Mouse (Mus musculus) intestine, embryonic 15.5 days (tissue): ENCODE measurements at regions not wholly inside any gene's neighbourhood (a gene's known extent, or its start where the extent isn't known, plus 50 kb on each side); places are given as distances from the start of the nearest gene placed in this dataset.

Experiments
- ATAC-seq: fragments of 200-750 bp; cut with Nextera tagmentation; 2 replicates; pipeline ENCODE4 v1.8.0; 2017; ENCODE audit warnings: moderate TSS enrichment, moderate library complexity
- H3K27ac ChIP-seq: fragments of 300-500 bp; sonication (generic); 2 replicates; pipeline ENCODE4 v1.5.1; 2015; ENCODE audit warnings: mild to moderate bottlenecking, inconsistent platforms
- H3K27me3 ChIP-seq: fragments of 300-500 bp; sonication (generic); replicated peaks from 2 replicates; pipeline ENCODE4 v1.6.1; 2015; ENCODE audit warnings: inconsistent platforms
- H3K36me3 ChIP-seq: fragments of 300-500 bp; sonication (generic); 2 replicates; pipeline ENCODE4 v1.6.1; 2015; ENCODE audit warnings: inconsistent platforms
- H3K4me1 ChIP-seq: fragments of 300-500 bp; sonication (generic); replicated peaks from 2 replicates; pipeline ENCODE4 v1.6.1; 2015; ENCODE audit warnings: inconsistent platforms
- H3K4me2 ChIP-seq: fragments of 300-500 bp; sonication (generic); replicated peaks from 2 replicates; pipeline ENCODE4 v1.6.1; 2015; ENCODE audit warnings: mild to moderate bottlenecking, inconsistent platforms
- H3K4me3 ChIP-seq: fragments of 300-500 bp; sonication (generic); replicated peaks from 2 replicates; pipeline ENCODE4 v1.5.1; 2015; ENCODE audit warnings: inconsistent platforms
- H3K9ac ChIP-seq: fragments of 300-500 bp; sonication (generic); 2 replicates; pipeline ENCODE4 v1.6.1; 2015; ENCODE audit warnings: inconsistent platforms
- H3K9me3 ChIP-seq: fragments of 300-500 bp; sonication (generic); 2 replicates; pipeline ENCODE4 v1.6.1; 2016; ENCODE audit warnings: inconsistent platforms
- WGBS: fragments of 180-500 bp; shearing (Covaris S2); methylation state at CpG from one replicate; pipeline ENCODE4 v1.1.7; 2015; 5-methylcytosine and 5-hydroxymethylcytosine counted together

DNA sequence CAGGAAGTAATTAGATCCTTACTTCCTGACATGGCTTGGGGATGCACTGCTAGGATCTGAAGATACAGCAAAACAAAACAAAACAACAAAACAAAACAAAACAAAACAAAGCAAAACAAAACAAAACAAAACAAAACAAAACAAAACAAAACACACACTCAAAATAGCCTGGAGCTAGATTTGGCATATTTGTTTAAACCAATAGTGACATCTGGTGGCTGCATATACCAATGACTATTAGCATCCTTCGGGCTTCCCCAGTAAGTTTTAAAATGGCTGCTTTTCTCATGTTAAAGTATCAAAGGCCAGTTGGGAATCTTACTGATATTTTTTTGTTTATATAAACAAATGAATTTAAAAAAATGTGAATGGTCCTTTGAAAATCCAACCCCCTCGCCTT, 52.9 kb upstream of the Ica1 start:
- Histone ChIP-seq H3K9me3 (no peaks in the 10 kb centered on the region), H3K36me3 (no peaks in the 10 kb centered on the region), H3K9ac (no peak overlapping the region), H3K27ac (no peak overlapping the region), H3K4me3 (no peak overlapping the region), H3K27me3 (no peaks in the 10 kb centered on the region), H3K4me2 (no peak overlapping the region), H3K4me1 (no peaks in the 10 kb centered on the region)
- 35% methylated on average over 2 of the region's 2 CpGs for WGBS
- ATAC-seq: 0 out of 2 replicates have a peak, but pooled peaks have one; percentile 49

DNA sequence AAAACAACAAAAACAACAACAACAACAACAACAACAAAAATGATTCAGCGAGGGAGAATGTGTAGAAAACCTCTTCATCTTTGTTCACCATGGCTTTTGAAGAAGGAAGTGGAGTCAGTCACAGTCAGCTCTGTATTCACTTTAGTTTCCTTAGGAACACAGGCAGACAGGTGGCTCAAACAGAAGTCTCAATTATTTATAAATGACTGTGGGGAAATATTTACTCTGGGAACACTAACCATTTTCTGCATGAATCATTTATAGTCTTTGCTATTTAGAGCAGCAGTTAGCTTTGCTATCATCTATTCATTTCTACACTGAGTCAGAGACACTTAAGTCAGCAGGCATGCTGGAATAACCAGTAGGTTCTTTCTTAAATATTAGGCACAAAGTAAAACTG, 54.6 kb upstream of the Ica1 start:
- Histone ChIP-seq H3K4me2 (no peak overlapping the region), H3K4me3 (no peak overlapping the region), H3K36me3 (no peaks in the 10 kb centered on the region), H3K4me1 (no peaks in the 10 kb centered on the region), H3K9me3 (no peaks in the 10 kb centered on the region), H3K27me3 (no peaks in the 10 kb centered on the region), H3K9ac (no peak overlapping the region), H3K27ac (no peak overlapping the region)
- WGBS: 74% methylated on average over 1 of the region's 1 CpGs
- ATAC-seq: no peak

- ATAC-seq: no peak
- Histone ChIP-seq H3K36me3 (no peaks in the 10 kb centered on the region), H3K4me3 (no peak overlapping the region), H3K4me1 (no peaks in the 10 kb centered on the region), H3K4me2 (no peak overlapping the region), H3K27ac (no peak overlapping the region), H3K9me3 (no peaks in the 10 kb centered on the region), H3K27me3 (no peaks in the 10 kb centered on the region), H3K9ac (no peak overlapping the region)
- 88% methylated on average over 5 of the region's 5 CpGs for WGBS
Observed at GRCm38 (mm10) chr6:8853657-8854056, 75.4 kb upstream of the Ica1 start.

GRCm38 (mm10) chr6:8860581-8860980, 82.3 kb upstream of the Ica1 start:
- Histone ChIP-seq H3K9me3 (no peaks in the 10 kb centered on the region), H3K4me3 (no peak overlapping the region), H3K4me2 (no peak overlapping the region), H3K36me3 (no peaks in the 10 kb centered on the region), H3K4me1 (no peaks in the 10 kb centered on the region), H3K9ac (no peak overlapping the region), H3K27me3 (no peaks in the 10 kb centered on the region), H3K27ac (no peak overlapping the region)
- WGBS: 67% methylated on average over 2 of the region's 2 CpGs
- ATAC-seq: no peak

DNA sequence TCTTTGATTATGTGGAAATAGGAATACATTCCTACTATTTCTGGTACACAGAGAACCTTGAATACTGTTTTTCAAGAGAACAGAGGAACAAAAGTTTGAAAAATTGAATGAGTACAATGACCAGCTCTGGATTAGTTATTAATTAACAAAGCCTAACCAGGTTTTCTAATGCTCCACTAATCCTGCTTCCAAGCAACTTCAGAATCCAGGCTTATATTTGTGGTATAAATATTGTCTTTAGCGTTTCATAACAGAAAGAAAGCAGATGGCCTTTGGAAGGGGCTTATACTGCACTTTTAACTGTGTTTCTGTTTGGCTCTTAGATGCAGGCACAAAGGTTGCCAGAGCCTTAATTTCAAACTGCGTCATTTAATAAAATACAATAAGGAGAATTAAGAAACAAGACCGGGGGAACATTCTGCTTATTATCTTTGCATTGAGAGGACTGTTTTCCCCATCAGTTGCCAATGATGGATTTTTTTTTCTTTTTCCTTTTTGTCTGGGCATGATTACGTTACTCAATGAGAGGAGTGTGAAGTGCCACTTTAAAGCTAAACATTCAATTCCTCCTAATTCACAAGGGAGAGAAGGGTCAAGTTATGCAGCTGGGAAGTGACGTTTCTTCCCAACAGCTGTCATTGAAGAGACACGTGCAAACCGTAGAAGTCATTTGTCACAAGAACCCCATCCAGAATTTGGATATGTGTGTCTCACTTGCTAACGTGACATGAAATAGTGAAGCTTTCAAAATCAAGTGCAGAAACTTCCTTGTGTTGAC, 84.2 kb upstream of the Nxph1 start:
- 40% methylated on average over 8 of the region's 8 CpGs for WGBS
- no peak overlapping the region for H3K9ac ChIP-seq
- no peaks in the 10 kb centered on the region for H3K9me3 ChIP-seq
- H3K4me1 ChIP-seq: no peaks in the 10 kb centered on the region
- H3K27me3 ChIP-seq: no peaks in the 10 kb centered on the region
- H3K4me2 ChIP-seq: no peak overlapping the region
- ATAC-seq: no peak
- no peak overlapping the region for H3K4me3 ChIP-seq
- no peak overlapping the region for H3K27ac ChIP-seq
- H3K36me3 ChIP-seq: no peaks in the 10 kb centered on the region

- no peaks in the 10 kb centered on the region for H3K27me3 ChIP-seq
- no peak overlapping the region for H3K27ac ChIP-seq
- no peak overlapping the region for H3K9ac ChIP-seq
- no peak overlapping the region for H3K4me2 ChIP-seq
- no peak overlapping the region for H3K4me3 ChIP-seq
- WGBS: 35% methylated on average over 11 of the region's 11 CpGs
- H3K36me3 ChIP-seq: no peaks in the 10 kb centered on the region
- H3K4me1 ChIP-seq: no peaks in the 10 kb centered on the region
- H3K9me3 ChIP-seq: no peaks in the 10 kb centered on the region
- no peak for ATAC-seq
Observed at GRCm38 (mm10) chr6:8877373-8878070, 70.7 kb upstream of the Nxph1 start.

GRCm38 (mm10) chr6:8893665-8894064, 54.6 kb upstream of the Nxph1 start:
- ATAC-seq: no peak
- H3K4me2 ChIP-seq: no peak overlapping the region
- H3K36me3 ChIP-seq: no peaks in the 10 kb centered on the region
- no peaks in the 10 kb centered on the region for H3K27me3 ChIP-seq
- no peaks in the 10 kb centered on the region for H3K9me3 ChIP-seq
- H3K27ac ChIP-seq: no peak overlapping the region
- WGBS: 73% methylated on average over 4 of the region's 4 CpGs
- no peak overlapping the region for H3K4me3 ChIP-seq
- H3K4me1 ChIP-seq: no peaks in the 10 kb centered on the region
- H3K9ac ChIP-seq: no peak overlapping the region

- 84% methylated on average over 4 of the region's 4 CpGs for WGBS
- Histone ChIP-seq H3K27ac (no peak overlapping the region), H3K9ac (no peak overlapping the region), H3K4me2 (no peak overlapping the region), H3K36me3 (no peaks in the 10 kb centered on the region), H3K27me3 (no peaks in the 10 kb centered on the region), H3K9me3 (no peaks in the 10 kb centered on the region), H3K4me3 (no peak overlapping the region), H3K4me1 (no peaks in the 10 kb centered on the region)
- ATAC-seq: no peak
Observed at GRCm38 (mm10) chr6:8896097-8896496, 52.1 kb upstream of the Nxph1 start.

DNA sequence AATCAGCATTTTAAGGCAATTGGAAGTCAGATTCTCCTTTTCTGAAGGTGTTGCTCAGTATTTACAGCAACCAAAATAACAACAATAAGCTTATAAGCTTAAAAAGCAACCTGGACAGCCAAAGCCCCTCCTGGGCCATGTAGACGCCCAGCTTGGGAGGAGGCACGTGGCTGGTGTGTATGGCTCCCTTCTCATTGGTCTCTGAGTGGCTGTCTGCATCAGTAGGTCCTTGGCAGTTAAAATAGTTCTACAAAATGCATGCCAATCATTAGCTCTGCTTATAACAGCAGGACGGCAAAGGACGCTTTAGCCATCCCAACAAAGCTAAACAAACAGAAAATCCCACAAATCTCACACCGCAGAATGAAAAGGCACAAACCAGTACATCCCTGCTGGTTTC, 51.4 kb upstream of the Nxph1 start:
- Histone ChIP-seq H3K9me3 (no peaks in the 10 kb centered on the region), H3K4me1 (no peaks in the 10 kb centered on the region), H3K27ac (no peak overlapping the region), H3K4me3 (no peak overlapping the region), H3K4me2 (no peak overlapping the region), H3K36me3 (no peaks in the 10 kb centered on the region), H3K9ac (no peak overlapping the region), H3K27me3 (no peaks in the 10 kb centered on the region)
- 63% methylated on average over 5 of the region's 5 CpGs for WGBS
- ATAC-seq: no peak

GRCm38 (mm10) chr6:8897334-8897733, 50.9 kb upstream of the Nxph1 start:
- H3K9ac ChIP-seq: no peak overlapping the region
- no peaks in the 10 kb centered on the region for H3K27me3 ChIP-seq
- H3K36me3 ChIP-seq: no peaks in the 10 kb centered on the region
- no peak for ATAC-seq
- 85% methylated on average over 7 of the region's 7 CpGs for WGBS
- H3K4me1 ChIP-seq: no peaks in the 10 kb centered on the region
- H3K4me2 ChIP-seq: no peak overlapping the region
- no peak overlapping the region for H3K4me3 ChIP-seq
- H3K9me3 ChIP-seq: no peaks in the 10 kb centered on the region
- no peak overlapping the region for H3K27ac ChIP-seq

- no peaks in the 10 kb centered on the region for H3K4me1 ChIP-seq
- no peaks in the 10 kb centered on the region for H3K9me3 ChIP-seq
- 28% methylated on average over 3 of the region's 3 CpGs for WGBS
- no peak overlapping the region for H3K4me2 ChIP-seq
- no peak overlapping the region for H3K4me3 ChIP-seq
- no peaks in the 10 kb centered on the region for H3K27me3 ChIP-seq
- H3K36me3 ChIP-seq: no peaks in the 10 kb centered on the region
- H3K27ac ChIP-seq: no peak overlapping the region
- no peak overlapping the region for H3K9ac ChIP-seq
- no peak for ATAC-seq
Observed at GRCm38 (mm10) chr6:8898268-8898667, 50.0 kb upstream of the Nxph1 start.
